Mouse (Mus musculus): ENCODE measurements around the gene Sdk1. TPM values are rescaled to one million over a fixed set of nuclear protein-coding genes. Genes with fewer than 3 reads are reported as not detected.

Sdk1 gene
- total and polyA plus RNA-seq, 3 experiments = not detected

GRCm38 (mm10) chr5:141362676-141363075 is 121.4 kb downstream of the Sdk1 start:
- H3K36me3 ChIP-seq (ENCODE audit: control insufficient read depth in 1 of 2, insufficient read depth in 2 of 2, low read length in 2 of 2) = no peaks in the 10 kb centered on the region

GRCm38 (mm10) chr5:141363956-141364355 is 122.7 kb downstream of the Sdk1 start:
- no peak for DNase-seq (ENCODE audit: low read depth, low spot score)
- no peak for TF ChIP-seq RAD21 (IDR thresholded peaks at IDR 0.05; ENCODE audit: low read depth, low read length)
- no peak for TF ChIP-seq EP300 (IDR thresholded peaks at IDR 0.05; ENCODE audit: low read depth in 1 of 2, low read length in 2 of 2)
- TF ChIP-seq UBTF (IDR thresholded peaks at IDR 0.05; ENCODE audit: borderline replicate concordance, insufficient read depth, low read depth, low read length) = no peak
- TF ChIP-seq TCF12 (IDR thresholded peaks at IDR 0.05; ENCODE audit: low read depth, low read length) = no peak
- TF ChIP-seq POLR2A (IDR thresholded peaks at IDR 0.05; ENCODE audit: control insufficient read depth in 1 of 2, insufficient read depth in 1 of 2, low read depth in 1 of 2, low read length in 2 of 2, poor library complexity in 1 of 2) = no peak
- H3K36me3 ChIP-seq (ENCODE audit: control insufficient read depth in 1 of 2, insufficient read depth in 2 of 2, low read length in 2 of 2) = no peaks in the 10 kb centered on the region
- H3K9ac ChIP-seq (ENCODE audit: control insufficient read depth, low read depth, low read length, poor library complexity, severe bottlenecking) = no peak overlapping the region
- H3K4me1 ChIP-seq (ENCODE audit: control insufficient read depth in 1 of 2, insufficient read depth in 2 of 2, low read length in 2 of 2) = no peaks in the 10 kb centered on the region
- no peak overlapping the region for H3K4me3 ChIP-seq (ENCODE audit: control insufficient read depth in 1 of 2, insufficient read depth in 1 of 2, low read depth in 2 of 2, low read length in 2 of 2)
- no peaks in the 10 kb centered on the region for H3K27me3 ChIP-seq (ENCODE audit: control insufficient read depth in 1 of 2, insufficient read depth in 2 of 2, low read length in 2 of 2)
- no peak overlapping the region for H3K27ac ChIP-seq (ENCODE audit: control insufficient read depth, low read depth, low read length)
- H3K79me2 ChIP-seq (ENCODE audit: control insufficient read depth, insufficient read depth, low read length, poor library complexity) = no peaks in the 10 kb centered on the region
- no peaks in the 10 kb centered on the region for H3K9me3 ChIP-seq (replicated peaks; ENCODE audit: insufficient read depth, low read length)

More at GRCm38 (mm10) chr5:141362676-141363075, 121.4 kb downstream of the Sdk1 start:
- H3K9me3 ChIP-seq (replicated peaks; ENCODE audit: insufficient read depth, low read length) = no peaks in the 10 kb centered on the region
- H3K4me1 ChIP-seq (ENCODE audit: control insufficient read depth in 1 of 2, insufficient read depth in 2 of 2, low read length in 2 of 2) = no peaks in the 10 kb centered on the region
- H3K27ac ChIP-seq (ENCODE audit: control insufficient read depth, low read depth, low read length) = no peak overlapping the region
- no peak overlapping the region for H3K9ac ChIP-seq (ENCODE audit: control insufficient read depth, low read depth, low read length, poor library complexity, severe bottlenecking)
- no peak overlapping the region for H3K4me3 ChIP-seq (ENCODE audit: control insufficient read depth in 1 of 2, insufficient read depth in 1 of 2, low read depth in 2 of 2, low read length in 2 of 2)
- H3K79me2 ChIP-seq (ENCODE audit: control insufficient read depth, insufficient read depth, low read length, poor library complexity) = no peaks in the 10 kb centered on the region
- H3K27me3 ChIP-seq (ENCODE audit: control insufficient read depth in 1 of 2, insufficient read depth in 2 of 2, low read length in 2 of 2) = no peaks in the 10 kb centered on the region
- no peak for DNase-seq (ENCODE audit: low read depth, low spot score)
- TF ChIP-seq POLR2A (IDR thresholded peaks at IDR 0.05; ENCODE audit: control insufficient read depth in 1 of 2, insufficient read depth in 1 of 2, low read depth in 1 of 2, low read length in 2 of 2, poor library complexity in 1 of 2) (no peak), ZNF384 (IDR thresholded peaks at IDR 0.05; ENCODE audit: low read depth, low read length) (no peak), KAT2A (conservative IDR thresholded peaks at IDR 0.05; ENCODE audit: low read depth, low read length) (no peak), UBTF (IDR thresholded peaks at IDR 0.05; ENCODE audit: borderline replicate concordance, insufficient read depth, low read depth, low read length) (no peak), GATA1 (IDR thresholded peaks at IDR 0.05; ENCODE audit: low read depth, low read length) (no peak), USF2 (IDR thresholded peaks at IDR 0.05; ENCODE audit: borderline replicate concordance in 1 of 2, insufficient read depth in 1 of 2, low read depth in 1 of 2, low read length in 2 of 2) (no peak), SIN3A (IDR thresholded peaks at IDR 0.05; ENCODE audit: low read length) (no peak), E2F4 (IDR thresholded peaks at IDR 0.05; ENCODE audit: borderline replicate concordance, low read depth, low read length) (no peak)

DNA sequence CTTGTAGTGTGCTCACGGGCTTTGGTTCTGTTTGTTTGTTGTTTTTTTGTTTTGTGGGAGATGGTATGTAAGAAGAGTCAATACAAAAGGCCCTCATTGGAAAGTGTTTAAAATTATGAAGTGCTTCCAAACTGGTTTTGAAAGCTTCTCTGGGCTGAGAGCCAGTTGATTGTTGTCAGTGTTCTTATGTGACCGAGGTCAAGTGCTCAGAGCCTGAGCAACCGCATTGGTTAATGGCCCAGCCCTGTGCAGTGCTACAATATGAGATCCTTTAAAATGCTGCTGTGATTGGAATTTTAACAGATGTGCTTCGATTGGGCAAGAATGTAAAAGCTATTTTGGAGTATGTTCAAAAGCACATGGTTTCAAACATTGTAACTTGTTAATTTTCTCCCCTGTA is 127.3 kb downstream of the Sdk1 start:
- no peaks in the 10 kb centered on the region for H3K9me3 ChIP-seq (replicated peaks; ENCODE audit: insufficient read depth, low read length)
- DNase-seq (ENCODE audit: low read depth, low spot score) = no peak
- H3K79me2 ChIP-seq (ENCODE audit: control insufficient read depth, insufficient read depth, low read length, poor library complexity) = no peaks in the 10 kb centered on the region
- H3K27ac ChIP-seq (ENCODE audit: control insufficient read depth, low read depth, low read length) = no peak overlapping the region
- no peak overlapping the region for H3K9ac ChIP-seq (ENCODE audit: control insufficient read depth, low read depth, low read length, poor library complexity, severe bottlenecking)
- TF ChIP-seq CHD1 (IDR thresholded peaks at IDR 0.05; ENCODE audit: low read depth, low read length) = no peak
- TF ChIP-seq MXI1 (IDR thresholded peaks at IDR 0.05; ENCODE audit: low read depth, low read length) = no peak
- no peak for TF ChIP-seq GATA1 (IDR thresholded peaks at IDR 0.05; ENCODE audit: low read depth, low read length)
- no peak for TF ChIP-seq MAX (IDR thresholded peaks at IDR 0.05; ENCODE audit: low read length)
- no peak for TF ChIP-seq MYC (IDR thresholded peaks at IDR 0.05; ENCODE audit: low read depth, low read length)
- no peak for TF ChIP-seq ZNF384 (IDR thresholded peaks at IDR 0.05; ENCODE audit: low read depth, low read length)
- no peak for TF ChIP-seq TCF12 (IDR thresholded peaks at IDR 0.05; ENCODE audit: low read depth, low read length)
- no peak for TF ChIP-seq MYB (IDR thresholded peaks at IDR 0.05; ENCODE audit: low read depth, low read length)
- no peak for TF ChIP-seq EP300 (IDR thresholded peaks at IDR 0.05; ENCODE audit: low read depth in 1 of 2, low read length in 2 of 2)
- no peak for TF ChIP-seq SIN3A (IDR thresholded peaks at IDR 0.05; ENCODE audit: low read length)
- TF ChIP-seq SMC3 (IDR thresholded peaks at IDR 0.05; ENCODE audit: low read depth, low read length) = no peak
- TF ChIP-seq ZC3H11A (IDR thresholded peaks at IDR 0.05; ENCODE audit: low read depth, low read length) = no peak
- no peak for TF ChIP-seq NRF1 (IDR thresholded peaks at IDR 0.05; ENCODE audit: insufficient read depth, low read depth, low read length, poor library complexity, severe bottlenecking)
- no peaks in the 10 kb centered on the region for H3K36me3 ChIP-seq (ENCODE audit: control insufficient read depth in 1 of 2, insufficient read depth in 2 of 2, low read length in 2 of 2)
- no peaks in the 10 kb centered on the region for H3K4me1 ChIP-seq (ENCODE audit: control insufficient read depth in 1 of 2, insufficient read depth in 2 of 2, low read length in 2 of 2)
- H3K4me3 ChIP-seq (ENCODE audit: control insufficient read depth in 1 of 2, insufficient read depth in 1 of 2, low read depth in 2 of 2, low read length in 2 of 2) = no peak overlapping the region
- H3K27me3 ChIP-seq (ENCODE audit: control insufficient read depth in 1 of 2, insufficient read depth in 2 of 2, low read length in 2 of 2) = no peaks in the 10 kb centered on the region

Measured in MEL (cell line).